Mouse (Mus musculus) lung, postnatal 10 days (tissue): ENCODE data around the gene Dusp18.
A peak's percentile ranks its signal among the peaks of the same experiment; 100 is the strongest.
"Not testable (repeated sequence)": the region's sequence is repeated elsewhere in the genome, so short reads cannot be mapped to it uniquely, and the experiment has no call there.

ENCODE experiments used
- DNase-seq: peaks from one replicate; pipeline ENCODE4 v3.0.0; 2021

Dusp18 gene

GRCm38 (mm10) chr11:3895458-3895857 is 418 bp downstream of the Dusp18 start:
- no peak for DNase-seq

GRCm38 (mm10) chr11:3895933-3896332 is 893 bp downstream of the Dusp18 start:
- no peak for DNase-seq

DNA sequence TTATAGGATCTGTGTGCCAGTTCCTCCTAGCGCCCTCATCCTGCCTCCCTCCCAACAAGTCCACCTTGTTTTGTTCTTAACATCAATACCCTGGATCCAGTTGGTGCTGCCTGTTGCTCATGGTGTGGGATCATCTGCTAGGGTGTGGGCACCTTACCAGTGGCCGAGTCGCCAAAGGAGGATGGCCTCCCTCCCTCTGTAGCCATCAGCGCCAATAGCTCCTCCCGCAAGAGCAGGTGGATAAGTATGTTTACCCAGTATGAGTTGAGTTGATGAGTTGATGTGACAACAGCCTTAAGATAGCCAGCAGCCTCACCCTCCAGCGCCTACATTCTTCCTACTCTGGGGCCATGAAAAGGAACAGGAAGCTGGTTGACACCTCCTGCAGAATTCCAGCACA is 5.3 kb downstream of the Dusp18 start:
- no peak for DNase-seq

DNA sequence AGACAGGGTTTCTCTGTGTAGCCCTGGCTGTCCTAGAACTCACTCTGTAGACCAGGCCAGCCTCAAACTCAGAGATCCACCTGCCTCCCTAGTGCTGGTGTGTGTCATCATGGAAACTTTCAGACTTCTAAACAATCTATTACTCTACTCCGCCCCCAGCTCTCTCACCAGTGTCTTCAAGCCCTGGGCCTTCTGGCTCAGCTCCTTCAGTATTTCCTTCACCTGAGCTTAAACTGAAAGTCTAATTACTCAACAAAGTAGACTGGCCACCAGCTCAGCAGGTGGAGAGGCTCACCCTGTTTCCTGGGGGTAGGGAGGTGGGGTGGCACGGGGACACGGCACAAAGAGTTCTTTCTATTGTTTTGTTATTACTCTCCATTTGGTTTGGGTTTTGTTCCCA is 7.5 kb downstream of the Dusp18 start:
- DNase-seq, result no peak

DNA sequence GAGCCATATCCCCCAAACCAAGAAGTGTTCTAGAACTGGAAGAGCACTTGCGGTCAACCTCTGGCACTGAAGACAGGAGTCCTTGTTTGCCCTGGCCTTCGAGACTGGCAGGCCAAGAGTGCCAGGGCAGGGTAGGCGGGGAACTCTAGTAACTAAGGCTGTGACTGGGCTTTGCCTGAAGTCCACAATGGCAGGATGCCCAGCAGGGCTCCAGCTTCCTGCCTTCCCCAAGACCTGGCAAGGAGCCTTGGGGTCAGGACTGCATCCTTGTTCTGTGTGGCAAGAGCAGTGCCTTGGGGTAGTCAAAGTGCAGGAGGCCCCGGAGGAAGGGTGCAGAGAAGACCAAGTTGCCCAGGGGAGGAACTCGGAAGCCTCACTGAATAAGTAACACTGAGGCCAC is 8.0 kb downstream of the Dusp18 start:
- DNase-seq, result peak; percentile 93

DNA sequence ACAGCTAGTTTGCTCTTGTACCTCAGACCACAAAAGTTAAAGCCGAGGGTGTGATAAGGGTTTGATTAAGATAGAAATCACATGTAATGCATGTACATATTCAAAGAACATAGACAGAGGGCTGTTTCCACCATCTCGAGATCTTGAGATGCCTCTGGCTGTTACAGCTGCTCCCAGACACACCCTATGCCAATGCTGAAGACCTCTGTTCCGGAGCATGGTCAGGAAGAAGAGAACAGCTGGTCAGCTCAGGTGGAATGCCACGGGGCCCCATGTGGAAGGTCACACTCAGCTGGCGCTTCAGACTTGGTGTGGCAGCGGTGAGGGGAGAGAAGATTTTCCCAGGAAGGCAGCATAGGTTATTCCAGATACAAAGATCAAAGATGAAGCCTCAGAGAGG is 9.6 kb downstream of the Dusp18 start:
- DNase-seq, result no peak

DNA sequence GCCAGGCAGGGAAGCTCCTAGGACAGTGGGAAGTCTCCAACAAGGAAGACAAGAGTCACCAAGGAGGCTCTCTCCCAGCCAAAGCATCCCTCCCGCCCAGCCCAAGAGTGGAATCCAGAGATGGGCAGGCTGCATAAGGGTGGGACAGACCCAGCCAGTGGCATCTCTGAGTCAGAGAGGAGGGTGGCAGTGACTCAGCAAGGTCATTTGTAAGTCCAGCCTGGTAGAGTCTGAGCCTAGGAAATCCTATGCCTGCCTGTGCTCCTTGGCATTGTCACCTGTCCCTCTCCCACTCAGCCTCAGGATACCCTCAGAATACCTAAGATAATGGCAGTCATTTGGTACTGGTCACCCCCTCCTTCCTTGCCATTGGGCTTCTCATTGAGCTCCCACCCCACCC is 10.4 kb downstream of the Dusp18 start:
- DNase-seq, result no peak

DNA sequence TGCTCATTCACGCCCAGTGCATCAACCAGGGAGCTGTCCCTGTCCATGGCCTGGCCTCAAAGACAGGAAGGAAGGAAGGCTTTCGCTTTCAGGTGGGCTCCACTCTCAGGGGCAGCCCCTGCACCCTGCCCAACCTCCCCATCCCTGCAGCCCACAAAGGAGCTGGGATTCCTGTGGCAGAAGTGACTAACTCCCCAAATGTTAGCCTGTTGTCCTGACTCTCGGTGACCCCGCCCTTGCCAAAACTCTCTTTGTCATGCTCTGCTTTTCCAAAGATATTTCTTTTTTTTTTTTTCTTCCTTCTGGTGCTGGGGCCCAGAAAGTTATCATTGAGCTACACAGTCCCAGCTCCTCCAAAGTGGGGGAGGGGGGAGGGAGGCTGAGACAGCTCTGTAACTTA is 14.2 kb downstream of the Dusp18 start:
- no peak for DNase-seq

DNA sequence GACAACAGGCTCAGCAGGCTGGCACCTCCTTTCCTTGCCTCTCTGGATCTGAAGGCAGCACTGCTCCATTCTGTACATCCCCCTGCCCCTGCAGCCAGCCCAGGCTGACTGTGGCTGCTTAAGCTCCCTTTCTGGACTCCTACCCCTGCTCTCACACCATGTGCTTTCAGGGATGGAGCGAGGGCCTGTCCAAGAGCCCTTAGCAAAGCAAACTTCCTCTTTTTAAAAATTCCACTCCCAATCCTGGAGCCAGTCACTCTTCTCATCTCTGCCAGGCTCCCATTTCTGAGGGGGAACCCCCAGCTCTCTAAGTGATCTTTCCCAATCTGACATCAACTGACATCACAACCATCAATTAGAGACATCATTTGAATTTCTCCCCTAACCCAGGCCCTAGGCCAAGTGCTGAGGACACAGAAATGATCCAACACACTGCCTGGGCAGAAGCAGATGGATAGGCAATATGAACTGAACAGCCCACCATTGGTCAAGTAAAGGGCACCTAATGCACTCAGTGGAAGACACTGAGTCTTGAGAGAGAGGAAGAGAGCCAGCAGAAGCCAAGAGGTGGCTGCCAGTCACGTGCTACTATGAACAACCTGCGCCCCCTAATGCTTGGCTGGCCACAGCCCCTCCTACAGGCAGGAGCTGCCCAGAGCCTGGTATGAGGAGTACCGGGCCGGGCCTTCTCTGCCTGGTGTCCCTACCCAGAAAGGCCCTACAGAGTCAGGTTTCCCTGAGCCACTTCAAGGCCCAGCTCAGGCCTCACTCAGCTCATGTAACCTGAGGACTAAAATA is 15.7 kb downstream of the Dusp18 start:
- DNase-seq, result no peak

DNA sequence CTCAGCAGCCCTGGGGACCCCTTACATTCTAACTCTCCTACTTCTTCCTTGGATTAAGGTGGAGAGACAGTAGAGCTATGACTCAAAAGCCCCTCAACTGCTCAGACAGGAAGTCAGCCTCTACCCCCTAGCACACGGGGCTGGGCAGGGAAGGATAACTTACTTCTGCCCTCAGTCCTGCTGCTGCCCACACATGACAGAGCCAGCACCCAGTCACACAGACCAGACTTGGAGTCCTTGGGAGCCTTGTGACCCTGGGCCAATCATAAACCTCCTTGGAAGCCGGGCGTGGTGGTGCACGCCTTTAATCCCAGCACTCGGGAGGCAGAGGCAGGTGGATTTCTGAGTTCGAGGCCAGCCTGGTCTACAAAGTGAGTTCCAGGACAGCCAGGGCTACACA is 16.4 kb downstream of the Dusp18 start:
- DNase-seq, result not testable (repeated sequence)

GRCm38 (mm10) chr11:3912100-3912874 is 17.2 kb downstream of the Dusp18 start:
- DNase-seq, result no peak

DNA sequence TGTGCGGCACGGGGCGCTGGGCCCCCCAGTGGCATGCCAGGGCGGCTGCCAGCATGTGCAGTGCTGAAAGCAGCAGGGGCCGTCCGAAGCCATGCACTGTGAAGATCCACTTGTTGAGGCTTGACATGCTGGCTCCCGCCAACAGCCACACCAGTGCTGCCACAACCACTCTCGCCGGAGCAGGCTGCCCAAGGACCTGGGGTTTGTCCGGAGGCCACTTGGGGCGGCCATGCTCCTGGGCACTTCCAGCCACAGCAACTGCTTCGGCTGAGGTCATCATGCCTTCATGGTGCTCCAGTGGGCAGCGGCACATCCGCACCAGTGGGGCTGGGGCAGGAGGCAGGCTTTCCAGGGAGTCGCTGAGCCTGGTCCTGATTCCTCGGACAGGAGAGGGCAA is 17.8 kb downstream of the Dusp18 start:
- DNase-seq, result peak; percentile 43

DNA sequence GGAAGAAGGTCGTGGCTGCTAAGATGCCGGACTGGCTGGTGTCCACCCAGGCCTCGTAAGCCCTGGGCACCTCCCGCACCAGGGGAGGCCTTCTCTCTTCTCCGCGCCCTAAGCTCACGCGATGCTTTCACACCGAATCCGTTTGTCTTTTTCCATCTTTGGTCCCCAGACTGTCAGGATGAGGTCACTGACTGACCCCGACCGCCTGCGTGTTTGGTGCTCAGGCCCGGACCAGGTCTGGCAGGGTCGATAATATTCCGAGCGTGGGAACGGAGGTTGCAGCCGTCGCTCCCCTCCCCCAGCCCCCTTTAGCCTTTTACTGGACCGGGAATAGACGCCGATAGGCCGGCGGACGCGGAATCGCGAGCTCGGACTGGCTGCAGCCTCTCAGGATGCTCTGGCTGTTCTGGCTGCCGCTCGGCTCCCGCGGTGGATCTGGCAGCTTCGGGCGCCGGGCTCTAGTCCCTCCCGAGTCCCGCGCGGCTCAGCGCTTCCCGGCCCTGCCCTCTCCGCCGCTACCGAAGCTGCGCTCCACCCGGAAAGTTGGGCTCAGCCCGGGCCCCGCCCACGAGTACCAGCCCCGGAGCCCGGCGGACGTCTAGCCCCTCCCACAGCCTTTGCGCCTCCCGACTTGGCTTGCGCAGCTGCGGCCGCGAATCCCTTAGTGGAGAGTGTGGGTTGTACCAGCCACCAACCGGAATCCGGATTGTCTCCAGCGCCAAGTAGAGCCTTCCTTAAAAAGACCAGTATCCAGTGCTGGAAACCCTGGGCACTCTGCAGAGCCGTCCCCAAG is 18.5 kb downstream of the Dusp18 start:
- peak; percentile 96 for DNase-seq

- peak; percentile 86 for DNase-seq
Measured at GRCm38 (mm10) chr11:3914109-3914840, 19.2 kb downstream of the Dusp18 start, which contains the start of gene Slc35e4. TSS of gene Slc35e4 (minus strand) at chr11:3914664.

- DNase-seq, result peak; percentile 44
Measured at GRCm38 (mm10) chr11:3918738-3919137, 23.7 kb downstream of the Dusp18 start.

- no peak for DNase-seq
Measured at GRCm38 (mm10) chr11:3920476-3920875, 25.4 kb downstream of the Dusp18 start.

GRCm38 (mm10) chr11:3921281-3921850 is 26.3 kb downstream of the Dusp18 start:
- DNase-seq, result peak; percentile 42

DNA sequence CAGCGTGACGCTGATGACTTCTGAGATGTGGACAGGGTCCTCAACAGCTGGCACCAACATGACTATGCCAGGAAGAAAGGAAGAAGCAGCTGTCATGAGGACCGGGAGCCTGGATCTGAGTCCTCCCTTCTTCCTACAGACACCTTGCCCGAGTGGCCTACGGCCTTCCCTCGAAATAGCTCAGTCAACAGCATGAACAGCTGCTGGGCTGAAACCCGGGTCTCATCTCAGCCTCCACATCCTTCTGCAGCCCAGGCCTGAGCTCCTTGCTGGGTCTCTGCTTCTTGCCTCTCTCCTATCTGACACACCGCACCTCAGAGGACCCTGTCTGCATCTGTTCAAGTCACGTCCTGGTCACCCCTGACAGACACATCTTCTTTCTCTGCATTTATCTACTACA is 27.1 kb downstream of the Dusp18 start:
- DNase-seq, result no peak

GRCm38 (mm10) chr11:3922731-3923130 is 27.7 kb downstream of the Dusp18 start:
- no peak for DNase-seq

DNA sequence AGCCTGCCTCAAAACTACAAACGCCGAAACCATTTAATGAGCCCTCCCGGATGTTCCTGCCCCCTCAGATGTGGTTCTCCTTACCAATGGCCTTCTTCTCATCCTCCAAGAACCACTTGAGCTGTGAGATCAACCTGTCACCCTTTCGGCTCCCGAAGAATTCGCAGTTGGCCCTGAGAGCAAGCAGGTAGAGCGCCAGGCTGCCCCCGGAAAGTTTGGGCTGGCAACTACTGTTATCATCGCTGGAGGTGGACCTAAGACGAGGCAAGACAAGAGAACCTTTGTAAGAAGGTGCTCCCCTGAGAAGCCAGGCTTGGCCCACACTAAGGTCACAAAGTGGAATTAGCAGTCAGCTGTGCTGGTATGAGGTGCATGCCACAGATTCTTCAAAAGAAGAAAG is 30.9 kb downstream of the Dusp18 start:
- DNase-seq, result no peak

GRCm38 (mm10) chr11:3930019-3930418 is 35.0 kb downstream of the Dusp18 start:
- DNase-seq, result no peak

DNA sequence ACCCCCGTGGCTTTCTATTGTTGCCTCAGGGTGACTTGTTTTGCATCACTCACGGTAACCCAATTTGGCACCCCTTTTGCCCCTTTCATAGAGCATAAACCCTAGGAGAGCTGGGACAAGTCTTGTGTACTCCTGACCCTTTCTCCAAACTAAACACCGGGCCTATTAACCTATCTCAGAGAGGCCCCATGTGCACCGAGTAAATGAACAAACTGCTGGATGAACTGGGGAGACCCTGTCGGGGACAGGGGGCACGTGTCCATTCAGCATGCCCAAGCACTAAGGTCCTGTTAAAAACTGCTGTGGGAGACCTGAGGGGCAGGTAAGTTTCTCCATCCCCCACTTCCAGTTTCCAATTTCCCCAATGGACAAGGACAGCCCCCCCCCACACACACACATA is 35.9 kb downstream of the Dusp18 start:
- peak; percentile 1 for DNase-seq
